Mouse (Mus musculus) intestine, embryonic 15.5 days (tissue): ENCODE data around the gene Numbl. TPM values are rescaled to one million over a fixed set of nuclear protein-coding genes. Genes with fewer than 3 reads are reported as not detected.

Experiments used
- ATAC-seq: fragments of 200-750 bp; cut with Nextera tagmentation; 2 replicates; pipeline ENCODE4 v1.8.0; 2017; ENCODE audit warnings: moderate TSS enrichment, moderate library complexity
- H3K27ac ChIP-seq: fragments of 300-500 bp; sonication (generic); 2 replicates; pipeline ENCODE4 v1.5.1; 2015; ENCODE audit warnings: mild to moderate bottlenecking, inconsistent platforms
- H3K27me3 ChIP-seq: fragments of 300-500 bp; sonication (generic); replicated peaks from 2 replicates; pipeline ENCODE4 v1.6.1; 2015; ENCODE audit warnings: inconsistent platforms
- H3K36me3 ChIP-seq: fragments of 300-500 bp; sonication (generic); 2 replicates; pipeline ENCODE4 v1.6.1; 2015; ENCODE audit warnings: inconsistent platforms
- H3K4me1 ChIP-seq: fragments of 300-500 bp; sonication (generic); replicated peaks from 2 replicates; pipeline ENCODE4 v1.6.1; 2015; ENCODE audit warnings: inconsistent platforms
- H3K4me2 ChIP-seq: fragments of 300-500 bp; sonication (generic); replicated peaks from 2 replicates; pipeline ENCODE4 v1.6.1; 2015; ENCODE audit warnings: mild to moderate bottlenecking, inconsistent platforms
- H3K4me3 ChIP-seq: fragments of 300-500 bp; sonication (generic); replicated peaks from 2 replicates; pipeline ENCODE4 v1.5.1; 2015; ENCODE audit warnings: inconsistent platforms
- H3K9ac ChIP-seq: fragments of 300-500 bp; sonication (generic); 2 replicates; pipeline ENCODE4 v1.6.1; 2015; ENCODE audit warnings: inconsistent platforms
- H3K9me3 ChIP-seq: fragments of 300-500 bp; sonication (generic); 2 replicates; pipeline ENCODE4 v1.6.1; 2016; ENCODE audit warnings: inconsistent platforms
- WGBS: fragments of 180-500 bp; shearing (Covaris S2); methylation state at CpG from one replicate; pipeline ENCODE4 v1.1.7; 2015; 5-methylcytosine and 5-hydroxymethylcytosine counted together
- polyA plus RNA-seq: library from polyadenylated mRNA; unstranded; fragments of >200 nt; fragmentation: Nextera tagmentation; extraction: Ambion mirVana; gene quantifications from 2 replicates; pipeline ENCODE4 v1.2.1, GENCODE M21; 2015

Gene Numbl
- polyA plus RNA-seq: 16.2 and 16.5 TPM in 2 replicates

DNA sequence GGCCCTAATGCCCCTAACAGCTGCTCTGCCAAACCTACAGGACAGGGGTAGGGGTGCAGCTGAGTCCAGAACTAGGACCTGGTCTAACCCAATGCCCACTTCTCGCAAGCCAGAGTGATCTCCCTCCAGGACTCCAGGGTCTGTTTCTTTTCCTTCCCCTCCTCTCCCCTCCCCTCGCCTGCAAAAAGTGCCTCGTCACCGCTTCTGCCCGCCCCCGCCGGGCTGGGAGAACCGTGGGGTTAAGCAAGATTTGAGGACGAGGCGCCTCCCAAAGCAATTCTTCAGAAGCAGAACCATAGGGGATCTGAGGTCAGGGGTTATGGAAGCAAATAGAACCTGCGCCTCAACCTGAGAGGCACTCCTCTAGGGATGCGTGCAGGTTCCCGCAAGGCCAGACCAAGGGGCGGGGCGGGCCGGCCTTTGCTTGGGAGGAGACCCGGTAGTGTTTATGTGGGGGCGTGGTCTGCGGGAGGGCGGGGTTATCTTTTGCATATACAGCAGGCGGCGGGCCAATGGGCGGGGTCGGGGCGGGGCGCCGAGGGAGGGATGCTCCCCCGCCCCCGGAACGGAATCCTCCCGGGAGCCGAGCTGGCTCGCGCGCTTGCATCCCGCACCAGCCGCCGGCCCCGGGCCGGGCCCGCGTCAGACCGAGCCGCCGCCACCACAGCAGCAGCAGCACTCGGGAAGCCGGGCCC, at the start of gene Numbl:
TSS of gene Numbl (plus strand) at position 229 of the 695 bp plus-strand sequence.
- H3K9ac ChIP-seq: peak within 1 kb of the TSS; percentile 80
- WGBS: under 1% methylated on average over 40 of the region's 47 CpGs
- peak; percentile 93 for ATAC-seq

DNA sequence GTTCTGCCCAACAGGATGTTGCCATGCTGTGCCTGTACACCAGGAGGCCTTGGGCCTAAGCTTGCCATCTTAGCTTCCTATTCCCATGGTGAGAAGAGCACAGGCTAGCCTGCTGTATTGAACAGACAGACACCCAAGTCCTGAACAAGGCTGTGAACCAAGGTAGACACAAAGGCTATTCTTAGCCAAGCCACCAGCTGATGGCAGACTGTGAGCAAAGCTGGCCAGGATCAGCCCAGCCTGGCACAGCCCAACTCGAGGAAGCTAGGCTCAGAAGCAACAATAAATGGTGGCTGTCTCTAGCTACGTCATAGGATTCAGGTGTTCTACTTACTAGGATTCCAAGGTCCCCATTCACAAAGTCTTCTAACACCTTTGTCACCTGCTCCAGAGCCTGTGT, 45.6 kb upstream of the Numbl start:
- no peaks in the 10 kb centered on the region for H3K9me3 ChIP-seq
- H3K4me1 ChIP-seq: no peaks in the 10 kb centered on the region
- no peak for ATAC-seq
- no peak overlapping the region for H3K27ac ChIP-seq
- no peak overlapping the region for H3K9ac ChIP-seq
- H3K4me2 ChIP-seq: no peak overlapping the region
- H3K36me3 ChIP-seq: peaks cover 31% of the 10 kb centered on the region
- WGBS: 84% methylated on average over 2 of the region's 2 CpGs
- no peaks in the 10 kb centered on the region for H3K27me3 ChIP-seq
- no peak overlapping the region for H3K4me3 ChIP-seq

More for the DNA sequence above, at the start of gene Numbl:
- Histone ChIP-seq H3K4me3 (peak within 1 kb of the TSS; percentile 79), H3K4me1 (peaks cover 33% of the 10 kb centered on the region), H3K27me3 (no peaks in the 10 kb centered on the region), H3K36me3 (peaks cover 4% of the 10 kb centered on the region; the same call in 1 of the 2 replicates), H3K27ac (peak within 1 kb of the TSS; percentile 81), H3K9me3 (no peaks in the 10 kb centered on the region), H3K4me2 (peak within 1 kb of the TSS; percentile 91)

DNA sequence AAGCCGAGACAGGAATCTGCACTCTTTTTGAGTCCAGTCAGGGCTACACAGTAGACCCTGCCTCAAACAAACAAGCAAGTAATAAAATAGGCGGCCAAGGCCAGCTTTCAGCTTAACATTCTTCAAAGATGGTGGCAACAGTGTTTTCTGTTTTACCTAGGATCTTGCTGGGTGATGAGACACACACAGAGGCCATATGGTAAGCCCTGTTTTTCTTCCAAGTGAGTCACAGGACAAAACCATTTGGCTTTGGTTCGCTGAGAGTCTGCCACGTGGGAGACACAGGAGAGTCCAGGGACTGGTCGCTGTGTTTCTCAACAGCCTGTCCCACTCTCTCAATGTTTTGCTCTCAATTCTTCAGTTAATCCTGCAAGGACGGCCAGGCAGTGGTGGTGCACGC, 39.6 kb upstream of the Numbl start:
- 83% methylated on average over 7 of the region's 7 CpGs for WGBS
- H3K27me3 ChIP-seq: no peaks in the 10 kb centered on the region

DNA sequence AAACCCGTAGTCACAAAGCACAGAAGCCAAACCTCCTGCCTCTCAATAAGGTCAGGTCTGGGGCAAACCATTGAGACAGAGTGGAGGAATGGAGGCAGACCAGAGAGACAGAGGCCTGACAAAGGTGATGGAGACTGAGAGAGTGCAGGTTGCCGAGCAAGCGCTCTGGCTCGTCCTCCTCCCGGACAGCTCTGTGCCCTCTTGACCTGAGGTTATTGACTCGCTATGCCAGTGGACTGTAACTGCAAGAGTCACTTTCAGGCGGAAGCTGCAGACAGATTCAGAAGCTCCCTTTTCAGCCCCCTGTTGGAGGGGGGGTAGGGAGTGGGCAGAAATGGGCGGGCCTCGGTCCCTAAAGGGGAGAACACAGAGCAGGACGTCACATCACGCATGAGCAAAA, 38.3 kb upstream of the Numbl start:
- H3K4me1 ChIP-seq: peaks cover 18% of the 10 kb centered on the region
- no peak for ATAC-seq
- no peak overlapping the region for H3K4me3 ChIP-seq
- no peak overlapping the region for H3K4me2 ChIP-seq
- H3K27ac ChIP-seq: no peak overlapping the region
- no peaks in the 10 kb centered on the region for H3K27me3 ChIP-seq
- no peak overlapping the region for H3K9ac ChIP-seq
- 76% methylated on average over 11 of the region's 11 CpGs for WGBS
- peaks cover 24% of the 10 kb centered on the region for H3K36me3 ChIP-seq
- H3K9me3 ChIP-seq: no peaks in the 10 kb centered on the region

More for the DNA sequence above, 39.6 kb upstream of the Numbl start:
- H3K27ac ChIP-seq: no peak overlapping the region
- H3K4me1 ChIP-seq: peaks cover 5% of the 10 kb centered on the region; the same call in 1 of the 2 replicates
- no peaks in the 10 kb centered on the region for H3K9me3 ChIP-seq
- no peak overlapping the region for H3K4me3 ChIP-seq
- H3K9ac ChIP-seq: no peak overlapping the region
- ATAC-seq: no peak
- peaks cover 28% of the 10 kb centered on the region for H3K36me3 ChIP-seq
- no peak overlapping the region for H3K4me2 ChIP-seq

DNA sequence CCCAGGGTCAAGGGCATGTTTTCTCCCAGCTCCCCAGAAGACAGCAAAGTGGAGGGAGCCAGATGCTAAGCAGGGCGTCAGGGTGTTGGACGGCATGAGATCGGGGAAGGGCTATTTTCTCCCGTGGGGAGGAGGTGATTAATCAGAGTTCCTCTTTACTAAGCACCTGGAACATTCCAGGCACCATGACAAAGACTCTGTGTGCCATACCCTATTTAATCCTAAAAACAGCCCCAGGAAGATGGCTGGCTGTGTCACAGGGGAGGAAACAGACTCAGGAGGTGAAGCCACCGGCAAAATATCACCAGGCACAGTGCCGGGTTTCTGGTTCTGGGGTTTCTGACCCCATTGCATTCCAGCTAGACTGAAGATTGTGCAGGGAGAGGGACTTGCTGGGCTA, 36.3 kb upstream of the Numbl start:
- H3K4me2 ChIP-seq: no peak overlapping the region
- H3K9me3 ChIP-seq: no peaks in the 10 kb centered on the region
- H3K27ac ChIP-seq: no peak overlapping the region
- H3K9ac ChIP-seq: no peak overlapping the region
- 70% methylated on average over 6 of the region's 6 CpGs for WGBS
- peaks cover 22% of the 10 kb centered on the region for H3K36me3 ChIP-seq
- no peaks in the 10 kb centered on the region for H3K27me3 ChIP-seq
- no peak for ATAC-seq
- H3K4me1 ChIP-seq: peaks cover 37% of the 10 kb centered on the region
- no peak overlapping the region for H3K4me3 ChIP-seq

DNA sequence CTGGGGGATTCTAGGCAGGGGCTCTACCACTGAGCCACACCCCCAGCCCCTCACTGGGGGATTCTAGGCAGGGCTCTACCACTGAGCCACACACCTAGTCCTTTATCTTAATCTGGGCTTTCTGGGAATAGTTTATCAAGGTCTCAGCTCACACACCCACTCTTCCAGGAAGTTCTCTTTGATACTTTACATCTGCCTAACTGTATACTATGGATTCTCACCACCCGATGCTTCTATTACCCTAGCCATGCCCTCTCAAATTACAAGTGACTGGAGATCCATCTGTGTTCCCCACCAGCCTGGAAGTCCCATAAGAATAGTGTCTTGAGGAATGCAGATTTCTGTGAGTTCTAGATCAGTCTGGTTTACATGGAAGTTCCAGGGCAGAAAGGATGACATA, 35.7 kb upstream of the Numbl start:
- H3K9me3 ChIP-seq: no peaks in the 10 kb centered on the region
- H3K27me3 ChIP-seq: no peaks in the 10 kb centered on the region
- H3K36me3 ChIP-seq: peaks cover 17% of the 10 kb centered on the region
- WGBS: 48% methylated on average over 1 of the region's 1 CpGs
- H3K4me3 ChIP-seq: no peak overlapping the region
- no peak overlapping the region for H3K27ac ChIP-seq
- H3K4me1 ChIP-seq: peaks cover 42% of the 10 kb centered on the region
- ATAC-seq: no peak
- H3K9ac ChIP-seq: no peak overlapping the region
- H3K4me2 ChIP-seq: no peak overlapping the region

DNA sequence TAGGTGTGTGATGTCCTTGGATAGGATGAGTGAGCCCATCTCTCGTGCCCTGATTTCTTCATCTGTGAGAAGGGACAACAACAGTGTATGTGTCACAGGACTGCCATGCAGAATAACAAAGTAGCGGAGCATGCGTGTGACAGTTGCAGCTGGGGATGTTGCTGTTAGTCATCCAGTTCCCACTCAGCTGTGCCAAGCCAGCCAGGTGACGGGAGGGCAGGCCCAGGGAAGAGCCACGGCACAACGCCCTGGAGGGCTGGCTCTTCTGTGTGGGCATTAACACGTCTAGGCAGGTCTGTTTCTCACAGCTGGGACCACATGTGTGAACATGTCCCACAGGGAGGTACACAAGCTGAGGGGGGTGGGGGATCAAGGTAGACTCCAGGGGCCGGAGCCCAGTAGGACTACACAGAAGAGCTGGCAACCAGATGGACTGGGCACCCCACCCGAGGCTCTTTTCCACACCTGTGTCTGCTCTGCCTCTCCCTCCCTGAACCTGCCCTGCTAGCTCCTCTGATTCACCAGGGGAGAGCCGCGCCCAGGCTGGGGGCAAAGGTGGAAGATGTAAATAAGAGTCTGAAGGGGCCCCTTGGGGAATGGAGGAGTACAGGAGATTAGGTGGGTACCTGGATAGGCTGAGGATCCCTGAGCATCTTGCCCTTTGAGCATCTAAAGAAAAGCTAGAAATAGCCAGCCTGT, 33.2 kb upstream of the Numbl start:
- Histone ChIP-seq H3K27ac (peak overlapping the region; percentile 83), H3K36me3 (0 out of 2 replicates have a peak, but pooled peaks cover 5% of the 10 kb centered on the region), H3K9me3 (no peaks in the 10 kb centered on the region), H3K4me3 (peak overlapping the region; percentile 95), H3K27me3 (no peaks in the 10 kb centered on the region), H3K9ac (peak overlapping the region; percentile 36), H3K4me1 (peaks cover 47% of the 10 kb centered on the region), H3K4me2 (peak overlapping the region; percentile 78)
- 52% methylated on average over 11 of the region's 11 CpGs for WGBS
- ATAC-seq: peak; percentile 84

DNA sequence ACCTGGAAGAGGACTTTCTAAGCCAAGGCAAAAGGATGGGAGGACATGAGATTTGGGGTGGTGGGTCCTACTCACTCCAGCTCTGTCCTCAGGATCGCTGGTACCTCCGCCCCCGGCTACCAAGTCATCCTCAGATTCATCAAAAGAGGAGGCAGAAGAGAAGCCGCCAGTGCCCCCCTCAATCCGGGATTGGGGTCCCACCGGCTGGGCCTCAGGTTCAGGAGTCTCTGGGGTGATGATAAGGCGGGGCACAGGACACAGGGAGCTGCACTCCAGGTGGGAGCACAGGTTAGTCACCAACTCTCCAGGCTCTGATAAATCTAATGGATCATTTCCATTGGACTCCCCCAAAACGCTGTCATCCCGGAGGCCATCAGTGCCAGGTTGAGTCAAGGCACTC, 31.0 kb upstream of the Numbl start:
- WGBS: 23% methylated on average over 9 of the region's 9 CpGs
- no peaks in the 10 kb centered on the region for H3K9me3 ChIP-seq
- H3K27ac ChIP-seq: 0 out of 2 replicates have a peak overlapping the region, but pooled peaks have one; percentile 90
- peak overlapping the region; percentile 85 for H3K9ac ChIP-seq
- no peaks in the 10 kb centered on the region for H3K27me3 ChIP-seq
- no peaks in the 10 kb centered on the region for H3K36me3 ChIP-seq
- peaks cover 54% of the 10 kb centered on the region for H3K4me1 ChIP-seq
- peak overlapping the region; percentile 78 for H3K4me2 ChIP-seq
- ATAC-seq: no peak
- peak overlapping the region; percentile 95 for H3K4me3 ChIP-seq

DNA sequence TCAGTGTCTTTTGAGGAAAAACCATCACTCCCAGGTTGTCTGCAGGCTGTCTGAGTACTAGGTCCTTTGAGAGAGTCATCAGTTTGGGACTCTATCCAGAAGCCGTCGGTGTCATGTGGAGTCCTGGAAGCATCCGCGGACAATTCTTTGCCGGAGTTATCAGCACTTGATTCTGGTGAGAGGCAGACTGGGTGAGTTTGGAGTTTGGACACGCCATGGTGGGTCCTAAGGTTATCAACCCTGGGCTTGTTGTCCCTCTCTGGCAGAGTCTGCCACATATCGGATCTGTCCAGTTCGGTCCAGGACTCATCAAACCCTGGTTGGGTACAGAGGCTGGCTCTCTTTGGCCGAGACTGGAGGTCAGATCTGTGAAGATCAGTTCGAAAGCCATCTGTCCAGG, 30.6 kb upstream of the Numbl start:
- peak overlapping the region; percentile 95 for H3K4me3 ChIP-seq
- H3K27ac ChIP-seq: peak overlapping the region; percentile 90
- no peak for ATAC-seq
- 2% methylated on average over 10 of the region's 10 CpGs for WGBS
- H3K9ac ChIP-seq: peak overlapping the region; percentile 85
- H3K27me3 ChIP-seq: no peaks in the 10 kb centered on the region
- H3K4me2 ChIP-seq: peak overlapping the region; percentile 78
- no peaks in the 10 kb centered on the region for H3K9me3 ChIP-seq
- peaks cover 54% of the 10 kb centered on the region for H3K4me1 ChIP-seq
- H3K36me3 ChIP-seq: no peaks in the 10 kb centered on the region

DNA sequence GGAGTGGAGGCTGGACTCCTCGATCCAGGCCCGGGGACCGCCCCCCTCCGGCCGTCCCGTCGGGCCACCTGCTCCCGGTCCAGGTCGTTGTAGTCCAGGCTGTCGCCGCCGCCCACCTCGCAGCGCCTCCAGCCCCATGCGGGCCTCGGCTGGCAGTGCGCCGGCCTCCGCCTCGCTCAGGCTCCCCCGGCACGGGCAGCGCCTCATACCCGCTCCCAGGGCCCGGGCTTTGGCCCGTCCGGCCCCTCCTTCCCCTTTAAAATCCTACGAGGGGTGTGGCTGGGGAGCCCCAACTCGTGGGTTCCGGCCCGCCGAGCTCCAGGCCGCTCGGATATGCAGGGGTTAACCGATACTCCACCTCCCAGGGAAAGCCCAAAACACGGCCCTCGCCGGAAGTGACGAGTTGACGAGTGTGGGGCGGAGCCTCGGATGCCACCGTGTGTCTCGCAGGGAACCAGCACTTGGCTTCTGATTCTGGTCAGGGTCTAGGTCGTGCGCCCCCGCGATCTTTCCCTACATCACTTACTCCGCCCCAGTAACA, 29.9 kb upstream of the Numbl start, which contains the start of gene Itpkc:
TSS of gene Itpkc (minus strand) at position 381 of the 541 bp plus-strand sequence.
- no peaks in the 10 kb centered on the region for H3K27me3 ChIP-seq
- peak; percentile 84 for ATAC-seq
- peak within 1 kb of the TSS; percentile 85 for H3K9ac ChIP-seq
- H3K27ac ChIP-seq: peak within 1 kb of the TSS; percentile 90
- H3K4me2 ChIP-seq: peak within 1 kb of the TSS; percentile 78
- H3K4me1 ChIP-seq: peaks cover 52% of the 10 kb centered on the region
- no peaks in the 10 kb centered on the region for H3K9me3 ChIP-seq
- under 1% methylated on average over 49 of the region's 49 CpGs for WGBS
- H3K36me3 ChIP-seq: no peaks in the 10 kb centered on the region
- peak within 1 kb of the TSS; percentile 95 for H3K4me3 ChIP-seq

DNA sequence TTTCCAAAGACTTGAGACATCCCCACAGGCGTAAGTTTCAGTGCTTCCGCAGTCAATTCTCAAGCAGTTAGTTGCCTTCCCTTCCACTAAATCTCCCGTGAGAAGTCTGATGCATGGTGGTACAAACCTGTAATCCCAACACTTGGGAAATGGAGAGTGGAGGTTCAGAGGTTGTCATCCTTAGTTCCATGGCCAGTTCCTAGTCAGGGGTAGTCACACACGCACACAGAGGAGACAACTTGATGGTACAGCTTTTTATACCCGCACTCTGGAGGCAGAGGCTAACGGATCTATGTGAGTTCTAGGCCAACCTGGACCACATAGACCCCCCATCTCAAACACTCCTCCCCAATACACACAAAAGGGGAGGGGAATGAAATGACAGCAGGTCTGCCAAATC, 29.4 kb upstream of the Numbl start:
- no peaks in the 10 kb centered on the region for H3K36me3 ChIP-seq

DNA sequence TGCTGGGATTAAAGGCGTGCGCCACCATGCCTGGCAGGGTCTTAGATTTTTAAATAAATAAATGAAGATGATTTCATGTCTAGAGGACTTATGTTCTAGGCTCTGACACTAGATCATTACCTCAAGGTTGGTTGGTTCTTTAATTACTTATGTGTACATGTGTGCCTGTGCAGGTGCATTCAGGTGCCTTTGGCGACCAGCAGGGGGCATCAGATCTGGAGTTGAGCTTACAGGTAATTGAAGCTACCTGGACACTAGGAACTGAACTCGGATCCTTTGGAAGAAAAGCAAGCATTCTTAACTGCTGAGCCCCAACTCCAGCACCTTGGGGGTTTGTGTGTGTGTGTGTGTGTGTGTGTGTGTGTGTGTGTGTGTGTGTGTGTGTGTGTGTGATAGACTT, 27.5 kb upstream of the Numbl start:
- H3K4me1 ChIP-seq: peaks cover 38% of the 10 kb centered on the region
- H3K9me3 ChIP-seq: no peaks in the 10 kb centered on the region
- no peak overlapping the region for H3K9ac ChIP-seq
- H3K4me2 ChIP-seq: no peak overlapping the region
- H3K4me3 ChIP-seq: no peak overlapping the region
- H3K36me3 ChIP-seq: no peaks in the 10 kb centered on the region
- H3K27me3 ChIP-seq: no peaks in the 10 kb centered on the region
- WGBS: 79% methylated on average over 4 of the region's 4 CpGs
- no peak overlapping the region for H3K27ac ChIP-seq
- no peak for ATAC-seq

More for the DNA sequence above, 29.4 kb upstream of the Numbl start:
- no peaks in the 10 kb centered on the region for H3K9me3 ChIP-seq
- no peak for ATAC-seq
- H3K4me3 ChIP-seq: peak overlapping the region; percentile 95
- no peaks in the 10 kb centered on the region for H3K27me3 ChIP-seq
- peaks cover 52% of the 10 kb centered on the region for H3K4me1 ChIP-seq
- peak overlapping the region; percentile 86 for H3K27ac ChIP-seq
- H3K4me2 ChIP-seq: peak overlapping the region; percentile 78
- peak overlapping the region; percentile 85 for H3K9ac ChIP-seq
- WGBS: 16% methylated on average over 6 of the region's 6 CpGs
